In genomic region chr4:115984967-115985366, GRCm38 (mm10) we compare ENCODE assay signal across 11 mouse cellular contexts. TPM values are rescaled to one million over a fixed set of nuclear protein-coding genes. Genes with fewer than 3 reads are reported as not detected.
DNase-seq lines count a peak whose midpoint lies in the region; ATAC-seq lines count a peak whose summit lies in the region.
"Had no signal": no experiment of that assay in that cellular context is flagged by ENCODE, and none has a peak within 500 bp of the region (broad histone marks: within the 10 kb centered on the region; RNA-seq: fewer than 3 reads in every experiment).

No protein-coding gene starts in this region.

- peak; percentile 60 for ATAC-seq in megakaryocyte progenitor cell, adult 5-6 weeks (replicated peaks; ENCODE audit: poor library complexity)

- 31% methylated on average over 8 of the region's 8 CpGs for WGBS in heart, embryonic 10.5 days

- H3K9me3 ChIP-seq in heart, embryonic 10.5 days = no peaks in the 10 kb centered on the region
- H3K9me3 ChIP-seq: heart, embryonic 13.5 days; megakaryocyte, embryonic 14.5 days had no signal

- H3K4me3 ChIP-seq in heart, embryonic 10.5 days = 0 out of 2 replicates have a peak overlapping the region, but pooled peaks have one; percentile 5
- H3K4me3 ChIP-seq: heart, embryonic 13.5 days had no signal

- no peaks in the 10 kb centered on the region for H3K36me3 ChIP-seq in heart, embryonic 10.5 days
- H3K36me3 ChIP-seq: heart, embryonic 13.5 days had no signal

- H3K4me1 ChIP-seq in heart, embryonic 10.5 days = peaks cover 9% of the 10 kb centered on the region

- DNase-seq in heart, embryonic 10.5 days (ENCODE audit: low spot score) = no peak
- no peak for DNase-seq in heart, adult 8-10 months (ENCODE audit: low spot score)
- DNase-seq in testis, postnatal 14 days (ENCODE audit: low spot score) = peak; percentile 46
- no peak for DNase-seq in testis, postnatal 10 days (ENCODE audit: low spot score)
- DNase-seq in embryo, embryonic 11 days = peak; percentile 49
- no peak for DNase-seq in spleen, adult 18-20 months
- DNase-seq in urinary bladder, postnatal 36 days (ENCODE audit: low spot score in 2 of 2) = no peak
- DNase-seq: cerebellum, adult 8-10 months had no signal

- peaks cover 48% of the 10 kb centered on the region for H3K27me3 ChIP-seq in heart, embryonic 10.5 days (ENCODE audit: insufficient read depth, poor library complexity, severe bottlenecking)

- no peak overlapping the region for H3K27ac ChIP-seq in heart, embryonic 10.5 days
- H3K27ac ChIP-seq: heart, embryonic 13.5 days had no signal

RNA-seq across cellular contexts. Expression of gene Faah, which starts 32.8 kb away (rescaled TPM):
- 1.3 and 1.7 TPM in 2 replicates for polyA plus RNA-seq in heart, embryonic 10.5 days (2016; fragmentation: Nextera tagmentation; extraction: Ambion mirVana)
- total RNA-seq in heart, adult 8-10 months (2022) = under 1 TPM in 3 of 4 experiments, not detected in 1; 0.34 to 0.82 (median 0.49) TPM
- total RNA-seq in megakaryocyte progenitor cell, adult 5-6 weeks (2015) = 0.83 and 1.2 TPM in 2 replicates
- 0.58 and 1.7 TPM in 2 replicates for total RNA-seq in megakaryocyte progenitor cell, adult 5-6 weeks (2017)

RNA-seq across cellular contexts. Expression of gene Dmbx1, which starts 45.2 kb away (rescaled TPM):
- polyA plus RNA-seq in heart, embryonic 10.5 days (2016; fragmentation: Nextera tagmentation; extraction: Ambion mirVana) = not detected in 2 replicates
- not detected for total RNA-seq in heart, adult 8-10 months (2022)
- total RNA-seq in megakaryocyte progenitor cell, adult 5-6 weeks (2015) = not detected in 2 replicates
- total RNA-seq in megakaryocyte progenitor cell, adult 5-6 weeks (2017) = not detected in 2 replicates
- polyA plus RNA-seq: heart, embryonic 13.5 days had no signal

Comparison
In these comparisons a context has a peak if more than half of its experiments do, and no peak if none do; other contexts are left out.
1. DNase-seq: peak in testis, postnatal 14 days (single experiment) and embryo, embryonic 11 days (single experiment); none in heart, embryonic 10.5 days (single experiment), heart, adult 8-10 months (single experiment), testis, postnatal 10 days (single experiment), spleen, adult 18-20 months (0 of 2) and urinary bladder, postnatal 36 days (0 of 2).